Mouse (Mus musculus) cerebellum, adult 9-10 months (tissue): ENCODE results near the gene Stpg4.

Experiments used
- DNase-seq: peaks from one replicate; pipeline ENCODE4 v3.0.0; 2022

Stpg4 gene

DNA sequence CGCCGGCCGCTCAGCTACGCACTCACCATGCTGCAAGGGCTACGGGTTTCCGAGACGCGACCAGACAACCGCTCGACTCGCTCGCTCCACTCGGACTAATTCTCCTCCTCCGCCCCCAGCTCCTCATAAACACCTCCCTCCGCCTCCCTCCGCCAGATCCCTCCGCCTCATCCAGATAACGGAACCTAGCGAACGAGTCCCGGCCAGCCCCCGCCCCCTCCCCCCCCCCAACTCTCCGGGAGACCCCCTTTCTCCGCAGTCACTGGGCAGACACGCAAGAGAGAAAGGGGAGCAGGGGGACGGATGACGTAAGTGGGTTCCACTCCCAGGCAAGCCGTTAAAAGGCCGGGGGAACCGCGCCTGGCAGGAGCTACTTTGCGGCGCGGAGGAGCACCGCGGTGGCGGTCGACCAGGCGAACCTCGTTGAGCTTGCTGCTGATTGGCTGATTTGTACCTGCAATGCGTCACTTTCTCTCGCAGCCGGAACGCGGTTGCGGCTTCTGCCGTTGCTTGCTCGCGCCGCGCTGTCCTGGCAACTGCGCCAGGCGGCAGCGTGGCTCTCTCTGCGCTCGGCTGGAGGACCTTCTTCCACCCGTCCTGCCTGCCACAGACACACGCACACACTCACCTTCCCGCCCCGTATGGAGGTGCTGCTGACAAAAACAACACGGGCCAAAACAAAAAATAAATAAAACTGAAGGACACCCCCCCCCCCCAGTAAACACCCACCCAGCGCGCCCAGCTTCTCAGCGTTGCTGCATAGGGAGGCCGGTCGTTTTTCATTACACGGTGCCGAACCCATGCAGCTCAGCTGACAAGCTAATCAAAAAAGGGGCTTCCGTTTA lies 19.4 kb upstream of the Stpg4 start, which contains the start of gene Calm2:
Gene Calm2, minus strand, starts transcription at position 169 of the 845 bp plus-strand sequence.
- DNase-seq = peak; percentile 99

DNA sequence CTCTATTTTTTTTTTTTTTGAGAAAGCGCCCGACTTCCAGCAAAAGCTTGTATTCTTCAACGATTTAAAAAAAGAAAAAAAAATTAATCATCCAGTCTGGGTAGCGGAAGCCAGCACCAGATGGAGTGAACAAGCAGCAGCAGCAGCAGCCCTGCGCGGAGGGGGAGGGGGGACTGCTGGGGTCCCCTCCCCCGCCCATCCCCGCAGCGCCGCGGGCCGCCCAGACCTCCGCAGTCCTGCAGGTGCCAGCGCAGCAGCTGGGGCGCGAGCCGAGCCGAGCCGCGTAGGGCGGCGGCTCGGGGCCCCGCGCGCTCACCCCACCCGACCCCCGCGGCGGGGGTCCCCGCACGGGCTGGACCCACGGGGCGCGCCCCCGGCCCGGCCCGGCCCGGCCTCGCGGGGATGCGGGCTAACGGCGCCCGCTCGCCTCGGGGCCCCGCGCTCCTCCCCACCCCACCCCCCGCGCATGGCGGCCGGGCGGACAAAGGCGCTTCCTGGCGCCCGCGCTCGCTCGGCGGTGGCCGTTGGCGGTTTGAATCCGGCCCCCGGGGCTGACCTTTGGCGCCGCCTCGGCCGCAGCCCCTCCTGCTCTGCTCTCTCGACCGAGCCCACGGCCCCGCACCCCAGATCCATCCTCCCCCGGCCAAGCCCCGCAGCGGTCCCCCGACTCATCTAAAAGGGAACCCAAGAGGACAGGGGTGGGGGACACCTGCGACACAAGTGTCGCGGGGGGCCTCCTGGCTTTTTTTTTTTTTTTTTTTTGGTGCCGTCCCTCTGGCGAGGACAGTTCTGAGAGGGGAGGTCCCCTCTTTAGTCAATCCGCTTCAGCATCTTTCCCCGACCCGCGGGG lies 18.6 kb upstream of the Stpg4 start:
- peak; percentile 76 for DNase-seq

DNA sequence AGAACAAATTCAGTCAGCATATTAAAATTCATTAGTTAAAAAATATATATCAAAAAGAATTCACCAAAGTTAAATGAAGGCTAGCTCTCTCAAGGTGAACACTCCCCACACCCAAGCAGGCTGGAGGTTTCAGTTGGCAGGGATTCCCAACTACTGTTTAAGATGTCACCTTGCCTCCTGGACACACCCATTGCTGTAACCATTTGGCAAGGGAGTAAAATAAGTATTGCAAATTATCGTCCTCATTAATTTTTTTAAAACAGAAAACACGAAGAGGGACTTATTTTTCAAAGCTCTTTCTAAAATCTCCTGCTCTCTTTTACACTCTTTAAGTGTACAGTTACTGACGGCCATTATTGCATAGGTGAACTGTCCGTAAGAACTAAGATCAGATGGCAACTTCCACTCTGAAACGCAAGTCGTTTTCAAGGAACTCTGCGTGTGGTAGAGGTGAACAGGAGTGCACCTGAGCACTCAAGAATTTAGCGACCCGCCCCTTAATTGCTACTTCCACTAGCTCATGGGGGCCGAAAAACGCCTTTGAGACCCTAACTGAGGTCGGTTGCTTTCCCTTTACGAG lies 17.9 kb upstream of the Stpg4 start:
- peak; percentile 55 for DNase-seq

DNA sequence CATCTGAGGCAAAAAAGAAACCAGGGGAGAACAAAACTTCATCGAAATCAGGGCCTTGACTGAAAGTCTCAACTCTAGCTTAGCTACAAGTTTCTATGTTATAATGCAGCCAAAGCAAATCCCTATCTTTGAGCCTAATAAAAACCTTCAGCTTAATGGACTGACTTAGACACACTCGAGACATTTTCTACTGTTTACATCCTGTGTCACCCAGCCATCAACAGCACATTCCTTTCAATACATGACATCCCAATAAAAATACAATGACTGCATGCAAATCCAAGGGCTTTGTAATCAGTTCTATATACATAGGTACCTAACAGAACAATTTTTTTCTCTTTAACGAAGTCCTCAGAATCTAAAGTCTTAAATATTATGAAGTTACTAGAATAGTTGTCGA lies 17.2 kb upstream of the Stpg4 start:
- no peak for DNase-seq

DNA sequence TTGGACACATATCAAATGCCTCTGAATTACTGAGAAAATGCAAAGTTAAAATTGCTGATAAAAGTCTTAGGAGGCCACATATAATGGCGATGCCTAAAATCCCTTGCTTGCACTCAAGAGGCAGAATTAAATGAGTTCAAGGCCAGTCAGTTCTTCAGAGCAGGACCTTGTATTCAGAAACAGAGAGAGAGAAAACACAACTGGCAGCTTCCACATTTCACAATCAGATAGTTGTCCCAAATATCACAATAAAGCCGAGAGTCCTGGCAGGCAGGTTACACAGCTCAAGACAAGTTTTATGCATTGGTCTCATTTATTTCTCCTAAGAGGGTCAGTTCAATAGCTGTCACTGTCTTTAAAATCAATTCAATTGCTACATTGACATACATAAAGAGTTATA lies 14.0 kb upstream of the Stpg4 start:
- no peak for DNase-seq

DNA sequence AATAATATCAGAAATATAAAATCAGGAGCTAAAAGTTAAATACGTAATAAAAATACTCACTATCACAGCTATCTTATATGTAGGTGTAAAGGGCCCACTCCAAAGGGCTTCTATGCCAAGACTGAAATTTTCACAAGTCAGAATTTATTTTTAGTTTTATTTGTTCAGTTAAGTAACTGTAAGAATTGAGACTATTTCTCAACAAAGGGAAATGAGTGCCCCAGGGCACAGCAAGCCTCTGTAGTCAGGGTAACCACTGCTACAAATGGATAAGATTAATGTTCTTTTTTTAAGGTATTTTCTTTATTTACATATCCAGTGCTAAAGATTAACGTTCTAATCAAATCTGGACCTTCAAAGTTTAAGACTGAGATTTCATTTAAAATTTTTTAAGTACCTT lies 11.9 kb upstream of the Stpg4 start:
- DNase-seq = no peak

DNA sequence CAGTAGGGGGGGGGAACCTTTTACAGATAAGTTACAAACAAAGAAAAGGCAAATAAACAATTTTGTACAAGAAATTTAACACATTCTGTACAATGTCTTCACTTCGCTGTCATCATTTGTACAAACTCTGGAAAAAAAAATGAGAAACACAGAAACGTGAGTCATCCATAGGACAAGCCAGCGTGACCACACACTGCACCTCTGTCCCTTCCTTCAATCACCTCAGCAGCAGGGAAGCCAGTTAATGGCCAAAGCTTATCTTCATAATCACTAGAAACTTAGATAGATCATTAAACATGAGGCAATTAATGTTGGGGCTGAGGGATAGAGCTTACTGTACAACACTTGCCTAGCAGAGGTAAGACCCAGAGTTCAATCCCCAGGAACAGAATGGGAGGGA lies 6.4 kb upstream of the Stpg4 start:
- DNase-seq = no peak

DNA sequence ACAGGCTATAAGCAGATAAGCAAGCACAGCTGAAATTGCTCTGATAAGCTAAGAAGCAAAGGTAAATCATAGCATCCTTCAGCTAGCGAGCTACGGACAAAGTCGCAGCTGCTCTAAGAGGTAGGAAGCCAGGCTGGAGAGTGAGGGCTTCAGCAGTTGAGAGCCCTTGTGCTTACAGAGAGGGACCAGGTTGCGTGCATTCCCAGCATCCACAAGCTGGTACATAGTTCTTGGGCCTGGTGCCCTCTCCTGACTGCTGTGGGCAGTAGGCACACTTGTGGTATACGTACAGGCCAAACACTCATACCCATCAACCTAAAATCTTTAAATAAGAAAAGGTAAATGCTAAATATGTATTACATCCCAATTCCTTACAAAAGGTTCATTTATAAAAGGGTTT lies 5.2 kb upstream of the Stpg4 start:
- no peak for DNase-seq

DNA sequence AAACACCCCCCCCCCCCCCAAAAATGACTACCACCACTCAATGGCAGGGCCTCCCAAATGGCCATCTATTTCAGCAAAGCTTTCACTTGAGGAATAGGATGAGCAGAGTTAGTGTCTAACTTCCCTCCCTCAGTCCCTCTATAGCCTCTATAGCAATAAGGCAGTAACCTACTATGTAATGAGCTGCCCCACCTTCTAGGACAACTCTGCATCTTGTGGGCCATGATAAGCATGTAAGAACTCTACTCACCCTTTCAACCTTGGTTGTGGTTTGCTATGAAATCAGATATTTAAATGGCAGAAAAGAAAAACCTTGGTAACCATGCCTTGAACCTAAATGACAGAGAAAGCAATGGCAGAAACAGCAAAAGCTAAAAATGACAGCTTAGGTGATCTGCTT lies 4.8 kb upstream of the Stpg4 start:
- DNase-seq = no peak

DNA sequence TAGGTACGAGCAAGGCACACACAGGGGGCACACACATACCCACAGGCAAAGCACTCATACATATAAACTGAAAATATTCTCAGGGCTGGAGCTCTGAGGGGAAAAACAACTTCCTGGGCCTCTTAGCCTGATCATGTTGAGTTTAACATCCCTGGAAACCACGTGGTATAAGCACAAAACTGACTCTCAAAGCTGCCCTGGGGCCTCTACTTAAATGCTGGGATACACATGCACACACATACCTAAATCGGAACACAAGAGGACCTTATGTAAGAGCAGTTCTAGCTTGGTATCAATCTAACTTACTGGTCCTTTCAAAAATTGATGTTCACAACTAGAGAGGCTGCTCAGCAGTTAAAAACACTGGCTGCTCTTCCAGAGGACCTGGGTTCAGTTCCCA lies 1.9 kb upstream of the Stpg4 start:
- DNase-seq = no peak

DNA sequence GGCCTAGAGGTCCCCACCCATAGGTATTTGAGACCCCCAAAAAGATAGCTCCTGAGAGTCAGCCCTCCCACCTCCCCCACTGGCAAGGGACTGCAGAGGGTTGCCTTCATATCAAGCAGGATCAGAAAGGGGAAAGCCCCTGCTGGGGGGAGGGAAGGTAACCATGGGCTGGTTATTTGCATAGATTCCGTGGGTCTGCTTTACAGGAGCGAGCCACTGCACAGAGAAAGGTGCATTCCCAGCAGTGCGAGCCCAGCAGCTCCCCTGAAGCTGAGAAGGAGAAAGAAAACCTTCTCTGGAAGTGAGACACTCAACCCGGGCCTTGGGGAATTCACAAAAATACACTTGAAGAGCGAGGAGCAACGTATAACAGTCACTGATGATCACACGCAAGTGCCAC lies 9.5 kb downstream of the Stpg4 start:
- no peak for DNase-seq

DNA sequence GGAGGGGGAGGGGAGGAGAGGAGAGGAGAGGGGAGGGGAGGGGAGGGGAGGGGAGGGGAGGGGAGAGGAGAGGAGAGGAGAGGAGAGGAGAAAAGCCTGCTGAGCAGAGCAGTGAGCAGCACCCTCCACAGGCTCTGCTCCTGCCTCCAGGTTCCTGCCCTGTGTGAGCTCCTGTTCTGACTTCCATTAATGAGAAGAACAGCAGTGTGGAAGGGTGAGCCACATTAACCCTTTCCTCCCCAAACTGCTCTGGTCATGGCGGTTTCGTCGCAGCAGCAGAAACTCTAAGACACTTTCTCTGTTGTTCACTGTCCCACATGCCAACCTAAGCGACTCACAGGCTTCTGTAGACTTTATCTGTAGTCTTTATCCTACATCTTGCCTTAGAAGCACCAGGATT lies 20.9 kb downstream of the Stpg4 start:
- DNase-seq = no peak

DNA sequence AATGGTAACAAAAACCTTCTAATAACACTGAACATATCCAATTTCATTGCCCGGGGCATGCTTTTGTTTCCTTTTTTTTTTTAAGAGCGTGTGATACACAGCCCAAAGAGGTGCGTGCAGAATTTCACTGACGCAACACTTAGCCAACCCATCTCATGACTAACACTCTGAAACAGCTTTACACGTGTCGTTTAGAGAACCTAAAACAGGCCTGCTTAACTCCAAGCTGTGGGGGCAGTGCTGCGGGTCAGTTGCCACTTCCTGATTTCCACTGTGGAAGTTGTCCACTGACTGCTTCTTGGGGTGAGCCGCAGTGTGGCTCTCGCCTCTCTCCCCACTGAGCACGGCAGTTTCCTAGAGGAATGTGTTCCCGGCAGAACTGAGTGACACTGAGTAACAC lies 22.0 kb downstream of the Stpg4 start:
- DNase-seq = no peak

DNA sequence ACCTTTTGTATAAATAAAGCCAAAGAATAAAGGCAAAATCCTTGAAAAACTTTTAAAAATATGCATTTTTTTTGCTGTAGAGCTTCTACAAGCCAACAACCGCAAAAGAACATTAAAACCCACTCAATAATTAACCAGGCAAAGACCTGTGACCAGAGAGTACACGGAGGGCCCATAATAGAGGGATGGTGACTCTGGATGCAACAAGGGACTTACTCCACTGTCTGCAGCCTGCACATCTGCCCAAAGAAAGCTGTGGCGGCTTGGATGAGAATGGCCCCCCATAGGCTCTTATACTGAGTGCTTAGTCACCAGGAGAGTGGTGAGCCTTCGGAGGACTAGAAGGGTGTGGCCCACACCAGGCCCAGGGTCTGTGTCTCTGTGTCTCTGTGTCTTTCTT lies 24.1 kb downstream of the Stpg4 start:
- no peak for DNase-seq

DNA sequence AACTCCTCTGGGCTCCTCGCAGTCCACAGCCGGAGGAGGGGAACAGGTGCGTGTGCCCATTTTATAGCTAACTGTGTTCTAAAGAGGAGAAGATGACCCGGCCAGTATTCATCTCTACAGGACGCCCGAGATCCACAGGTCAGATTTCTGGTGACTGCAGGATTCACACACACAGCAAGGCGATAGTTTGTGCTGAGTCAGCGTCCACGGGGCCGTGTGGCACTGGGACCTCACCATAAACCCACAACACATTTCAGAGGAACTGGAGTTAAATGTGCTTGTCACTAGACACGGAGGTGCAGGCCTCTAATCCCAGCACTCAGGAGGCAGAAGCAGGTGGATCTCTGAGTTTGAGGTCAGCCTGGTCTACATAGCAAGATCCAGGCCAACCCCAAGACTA lies 25.1 kb downstream of the Stpg4 start:
- DNase-seq = no peak

DNA sequence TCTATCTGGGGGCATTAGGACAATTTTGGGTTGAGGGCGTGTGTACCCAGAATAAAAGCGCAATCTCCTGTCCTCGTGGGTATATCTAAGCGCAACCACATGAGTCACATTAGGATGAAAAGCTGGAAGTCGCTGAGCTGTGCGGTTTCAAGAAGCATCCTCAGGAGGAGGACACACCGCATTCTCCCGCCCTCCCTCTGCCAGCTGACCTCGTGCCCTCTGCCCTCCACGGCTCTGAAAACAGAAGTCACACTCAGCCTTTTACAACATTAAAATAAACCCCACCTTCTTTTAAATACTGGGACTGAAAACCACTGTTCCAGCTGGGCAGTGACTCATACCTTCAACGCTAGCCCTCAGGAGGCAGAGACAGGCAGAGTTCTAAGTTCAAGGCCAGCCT lies 30.5 kb downstream of the Stpg4 start:
- no peak for DNase-seq

DNA sequence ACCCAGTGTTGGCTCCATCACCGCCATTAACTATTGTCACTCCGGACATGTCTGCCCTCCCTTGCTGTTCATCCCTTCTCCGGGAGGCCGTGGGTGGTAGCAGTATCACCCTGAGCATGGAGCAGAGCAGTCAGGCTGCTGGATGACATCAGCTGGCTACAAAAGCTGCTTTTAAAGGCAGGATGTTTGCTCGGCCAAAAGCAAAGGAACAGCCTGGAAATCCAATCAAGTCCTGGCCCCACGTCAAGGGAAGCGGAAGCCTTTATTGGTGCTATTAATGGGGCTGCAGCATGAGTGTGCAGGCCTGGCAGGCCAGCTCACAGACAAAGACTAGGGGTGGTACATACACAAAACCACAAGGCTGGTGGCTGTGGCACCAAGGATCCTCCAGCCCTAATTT lies 36.3 kb downstream of the Stpg4 start:
- DNase-seq = peak; percentile 22

DNA sequence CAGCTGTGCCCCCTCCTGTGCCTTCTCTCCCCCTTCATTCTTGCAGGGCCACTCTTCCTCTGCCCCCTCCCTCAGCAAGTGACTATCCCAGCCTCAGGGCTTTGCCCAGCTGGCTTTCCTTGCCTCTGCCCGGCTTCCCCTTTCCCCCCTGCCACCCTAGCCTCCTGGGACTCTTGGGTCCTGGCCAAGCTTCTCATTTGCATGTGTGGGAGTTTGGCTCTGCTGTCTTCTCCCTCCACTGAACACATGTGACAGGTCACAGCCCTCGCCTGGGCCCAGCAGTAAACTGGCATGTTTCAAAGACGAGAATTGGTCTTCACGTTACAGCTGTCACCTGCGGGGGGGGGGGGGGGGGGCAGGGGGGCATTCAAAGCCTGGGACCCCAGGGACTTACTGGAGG lies 40.5 kb downstream of the Stpg4 start:
- DNase-seq = no peak

DNA sequence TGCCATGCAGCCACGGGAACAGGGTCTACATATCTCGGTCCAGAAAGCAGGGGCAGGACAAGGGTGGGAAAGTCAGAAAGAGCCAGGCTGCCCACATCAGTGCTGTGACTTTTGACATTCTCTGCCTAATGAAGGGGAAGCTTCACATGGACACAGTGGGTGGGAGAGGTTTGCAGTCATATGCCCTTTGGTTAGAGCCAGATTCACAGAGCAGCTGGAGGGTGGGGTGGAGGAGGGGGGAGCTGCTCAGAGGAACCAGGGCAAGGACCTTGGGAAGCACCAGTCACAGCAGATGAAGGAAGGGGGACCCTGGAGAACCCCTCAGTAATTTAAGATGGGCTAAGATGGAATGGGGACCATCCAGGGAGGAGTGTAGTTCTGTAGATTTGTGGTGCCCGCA lies 41.7 kb downstream of the Stpg4 start:
- DNase-seq = no peak

DNA sequence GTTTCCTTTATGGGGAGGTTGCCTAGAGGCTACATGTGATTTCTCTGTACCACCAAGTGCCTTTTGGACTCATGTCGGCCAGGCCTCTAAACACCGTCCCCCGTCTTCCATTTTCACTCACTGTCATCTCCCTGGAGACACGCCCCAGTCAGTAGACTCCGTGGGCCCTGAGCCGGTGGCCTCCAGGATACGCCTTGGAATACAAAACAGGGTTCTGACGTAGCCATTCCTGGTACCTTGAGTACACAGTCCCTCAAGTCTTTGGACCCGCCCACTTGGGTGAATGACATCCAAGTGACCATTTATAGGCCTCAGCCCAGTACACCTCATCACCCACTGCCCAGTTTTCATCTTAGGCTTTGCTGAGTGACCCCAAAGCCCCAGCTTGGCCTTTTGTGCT lies 46.9 kb downstream of the Stpg4 start:
- DNase-seq = no peak

DNA sequence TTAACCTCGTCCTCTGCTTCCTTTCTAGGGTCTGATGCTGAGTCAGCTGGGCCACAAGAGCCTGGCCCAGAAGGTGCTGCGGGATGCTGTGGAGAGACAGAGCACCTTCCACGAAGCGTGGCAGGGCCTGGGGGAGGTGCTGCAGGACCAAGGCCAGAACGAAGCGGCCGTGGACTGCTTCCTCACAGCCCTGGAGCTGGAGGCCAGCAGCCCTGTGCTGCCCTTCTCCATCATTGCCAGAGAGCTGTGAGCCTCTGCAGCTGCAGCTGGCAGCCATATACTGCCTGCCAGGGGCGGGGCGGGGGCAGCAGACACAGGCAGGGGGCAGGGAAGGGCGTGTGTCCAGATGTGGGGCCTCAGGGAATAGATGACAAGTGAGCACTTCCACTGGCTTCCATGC lies 47.7 kb downstream of the Stpg4 start:
- DNase-seq = no peak

DNA sequence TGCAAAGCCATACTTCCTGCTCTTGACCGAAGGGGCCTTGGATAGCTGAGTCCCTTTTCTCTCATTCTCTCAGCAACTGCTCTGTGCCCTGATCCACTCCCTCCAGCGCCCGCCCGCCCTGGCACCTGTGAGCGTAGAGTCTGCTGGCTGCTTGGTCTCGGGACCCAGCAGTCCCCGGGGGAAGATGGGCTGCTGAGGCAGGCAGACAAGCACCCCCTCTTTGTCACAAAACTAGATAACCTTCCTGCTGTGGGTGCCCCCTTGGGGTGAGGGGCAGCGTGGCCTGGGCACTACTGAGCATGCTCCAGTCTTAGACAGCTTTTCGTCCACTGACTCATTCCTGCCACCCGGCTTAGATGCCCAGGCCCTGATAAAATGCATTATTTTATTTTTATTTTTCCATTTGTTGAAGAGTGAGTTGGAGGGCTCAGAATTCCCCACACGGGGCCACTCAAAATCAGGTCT lies 48.3 kb downstream of the Stpg4 start:
- DNase-seq = no peak

DNA sequence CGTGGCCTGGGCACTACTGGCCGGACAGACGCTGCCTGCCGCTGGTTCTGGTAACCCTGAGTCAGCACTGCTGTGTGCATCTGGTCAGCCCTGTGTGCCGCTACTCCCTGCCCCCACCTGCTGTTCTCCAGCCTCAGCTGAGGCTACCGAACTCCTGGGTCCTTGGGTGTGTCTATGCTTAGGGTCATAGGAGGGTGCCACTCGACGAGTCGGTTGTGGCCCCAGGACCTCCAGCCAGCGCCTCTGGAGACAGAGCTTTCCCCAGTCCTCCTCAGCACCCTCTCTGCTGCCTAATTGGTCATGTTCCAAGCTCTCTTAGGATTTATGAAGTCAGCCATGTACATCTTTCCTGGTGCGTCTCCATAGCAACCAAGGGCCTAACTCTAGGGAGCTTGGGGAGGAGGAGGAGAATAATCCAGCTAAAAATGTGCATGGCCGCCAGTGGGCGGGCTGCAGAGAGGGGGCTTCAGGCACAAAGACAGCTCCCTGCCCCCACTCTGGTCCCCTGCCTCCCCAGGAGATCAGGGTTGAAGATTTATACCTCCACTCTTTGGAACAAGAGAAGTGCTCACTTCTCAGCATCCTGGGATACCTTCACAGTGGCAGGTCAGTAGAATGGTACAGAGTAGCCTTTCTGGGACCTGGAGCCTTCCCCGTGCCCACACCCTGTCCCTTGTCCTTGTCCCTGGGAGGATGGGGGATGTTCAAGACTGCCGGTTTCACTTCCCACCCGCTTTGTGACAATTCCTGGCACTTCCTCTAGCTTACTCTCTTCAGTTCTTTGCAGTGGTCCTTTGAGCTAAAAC lies 49.0 kb downstream of the Stpg4 start:
- DNase-seq = no peak
